Mouse (Mus musculus) brain, embryonic 18.5 days (tissue): ENCODE results near the gene Nnat.
"Not testable (repeated sequence)": the region's sequence is repeated elsewhere in the genome, so short reads cannot be mapped to it uniquely, and the experiment has no call there.

ENCODE experiments used
- DNase-seq: peaks from one replicate; pipeline ENCODE4 v3.0.0-alpha.2; 2012; ENCODE audit warnings: low read depth, low spot score

Nnat gene

GRCm38 (mm10) chr2:157552158-157552886, 7.6 kb upstream of the Nnat start:
- DNase-seq: no peak

- no peak for DNase-seq
These were observed 3.7 kb upstream of the Nnat start for GRCm38 (mm10) chr2:157556074-157556698.

- no peak for DNase-seq
These were observed 1.8 kb upstream of the Nnat start for GRCm38 (mm10) chr2:157558051-157558450.

- DNase-seq: no peak
These were observed 1.4 kb upstream of the Nnat start for GRCm38 (mm10) chr2:157558520-157558919.

- no peak for DNase-seq
These were observed 438 bp upstream of the Nnat start for GRCm38 (mm10) chr2:157559440-157559839.

GRCm38 (mm10) chr2:157560302-157560701, 424 bp downstream of the Nnat start:
- no peak for DNase-seq

GRCm38 (mm10) chr2:157561165-157561836, 1.4 kb downstream of the Nnat start:
- DNase-seq: no peak

- DNase-seq: no peak
These were observed 3.2 kb downstream of the Nnat start for GRCm38 (mm10) chr2:157563031-157563430.

GRCm38 (mm10) chr2:157564723-157565122, 4.8 kb downstream of the Nnat start:
- no peak for DNase-seq

- DNase-seq: no peak
These were observed 5.6 kb downstream of the Nnat start for GRCm38 (mm10) chr2:157565446-157565845.

GRCm38 (mm10) chr2:157565898-157566259, 6.0 kb downstream of the Nnat start:
- no peak for DNase-seq

- DNase-seq: peak; percentile 79
These were observed 6.5 kb downstream of the Nnat start for GRCm38 (mm10) chr2:157566260-157566952.

GRCm38 (mm10) chr2:157567235-157567961, 7.5 kb downstream of the Nnat start:
- no peak for DNase-seq

GRCm38 (mm10) chr2:157568881-157569280, 9.0 kb downstream of the Nnat start:
- no peak for DNase-seq

GRCm38 (mm10) chr2:157569796-157570485, 10.1 kb downstream of the Nnat start:
- DNase-seq: no peak

- DNase-seq: no peak
These were observed 11.4 kb downstream of the Nnat start, which contains the start of gene Blcap for GRCm38 (mm10) chr2:157571224-157571832. Blcap (minus strand) TSS chr2:157571274.

GRCm38 (mm10) chr2:157572786-157573185, 12.9 kb downstream of the Nnat start:
- DNase-seq: no peak

- DNase-seq: not testable (repeated sequence)
These were observed 25.5 kb downstream of the Nnat start for GRCm38 (mm10) chr2:157585351-157585750.

- DNase-seq: no peak
These were observed 37.1 kb downstream of the Nnat start for GRCm38 (mm10) chr2:157596876-157597566.

GRCm38 (mm10) chr2:157601435-157601839, 41.6 kb downstream of the Nnat start:
- DNase-seq: no peak
